Mouse (Mus musculus): ENCODE measurements around the gene Defb45. TPM values are rescaled to one million over a fixed set of nuclear protein-coding genes. Genes with fewer than 3 reads are reported as not detected.

Gene Defb45
- total RNA-seq (2021) = not detected
- long read RNA-seq, experiment 1 = 0 reads
- long read RNA-seq, experiment 2 = 0 reads

- no peak for DNase-seq
- intact Hi-C loops (cut with DNase I) = no loop called here
Measured at GRCm38 (mm10) chr2:152599299-152599698, at the start of gene Defb45. TSS of gene Defb45 (minus strand) at chr2:152599399.

GRCm38 (mm10) chr2:152639406-152640113, 40.4 kb upstream of the Defb45 start:
- intact Hi-C loops (cut with DNase I) = no loop called here
- peak; percentile 59 to 61 for DNase-seq

GRCm38 (mm10) chr2:152638865-152639264, 39.7 kb upstream of the Defb45 start:
- no peak for DNase-seq
- intact Hi-C loops (cut with DNase I) = no loop called here

- intact Hi-C loops (cut with DNase I) = no loop called here
- no peak for DNase-seq
Measured at GRCm38 (mm10) chr2:152637381-152637780, 38.2 kb upstream of the Defb45 start.

GRCm38 (mm10) chr2:152637006-152637322, 37.8 kb upstream of the Defb45 start:
- no peak for DNase-seq
- intact Hi-C loops (cut with DNase I) = no loop called here

- intact Hi-C loops (cut with DNase I) = no loop called here
Measured at GRCm38 (mm10) chr2:152636246-152637005, 37.2 kb upstream of the Defb45 start.

GRCm38 (mm10) chr2:152634311-152634710, 35.1 kb upstream of the Defb45 start:
- intact Hi-C loops (cut with DNase I) = no loop called here
- no peak for DNase-seq

More at GRCm38 (mm10) chr2:152636246-152637005, 37.2 kb upstream of the Defb45 start:
- peak; percentile 81 to 84 for DNase-seq

- peak in 1 of 2 experiments; percentile 34 for DNase-seq
- intact Hi-C loops (cut with DNase I) = no loop called here
Measured at GRCm38 (mm10) chr2:152633334-152633733, 34.1 kb upstream of the Defb45 start.

- intact Hi-C loops (cut with DNase I) = no loop called here
- no peak for DNase-seq
Measured at GRCm38 (mm10) chr2:152629904-152630303, 30.7 kb upstream of the Defb45 start.

- intact Hi-C loops (cut with DNase I) = no loop called here
- DNase-seq = no peak
Measured at GRCm38 (mm10) chr2:152629239-152629638, 30.0 kb upstream of the Defb45 start.

- DNase-seq = peak in 1 of 2 experiments; percentile 39
Measured at GRCm38 (mm10) chr2:152628066-152628465, 28.9 kb upstream of the Defb45 start.

GRCm38 (mm10) chr2:152626774-152627591, 27.8 kb upstream of the Defb45 start, which contains the start of gene Rem1:
TSS of gene Rem1 (plus strand) at chr2:152626951.
- intact Hi-C loops (cut with DNase I) = no loop called here
- DNase-seq = peak; percentile 62 to 65

More at GRCm38 (mm10) chr2:152628066-152628465, 28.9 kb upstream of the Defb45 start:
- intact Hi-C loops (cut with DNase I) = no loop called here

- intact Hi-C loops (cut with DNase I) = no loop called here
- no peak for DNase-seq
Measured at GRCm38 (mm10) chr2:152625256-152625655, 26.1 kb upstream of the Defb45 start.

- no peak for DNase-seq
- intact Hi-C loops (cut with DNase I) = no loop called here
Measured at GRCm38 (mm10) chr2:152624566-152624965, 25.4 kb upstream of the Defb45 start.

GRCm38 (mm10) chr2:152622953-152623352, 23.8 kb upstream of the Defb45 start, which contains the start of gene Defb25:
TSS of gene Defb25 (minus strand) at chr2:152623053.
- intact Hi-C loops (cut with DNase I) = no loop called here
- DNase-seq = no peak

GRCm38 (mm10) chr2:152622151-152622550, 23.0 kb upstream of the Defb45 start:
- intact Hi-C loops (cut with DNase I) = no loop called here
- no peak for DNase-seq

- peak in 1 of 2 experiments; percentile 44 for DNase-seq
- intact Hi-C loops (cut with DNase I) = no loop called here
Measured at GRCm38 (mm10) chr2:152620367-152621134, 21.4 kb upstream of the Defb45 start.

- intact Hi-C loops (cut with DNase I) = loop anchor here (5.0 to 10.0 kb wide), 2 partner anchors 137 to 215 kb away; partner anchors contain the start of genes Bcl2l1 and Cox4i2
- DNase-seq = no peak
Measured at GRCm38 (mm10) chr2:152617374-152617773, 18.2 kb upstream of the Defb45 start.

- intact Hi-C loops (cut with DNase I) = loop anchor here (5.0 to 10.0 kb wide), 2 partner anchors 138 to 216 kb away; partner anchors contain the start of genes Bcl2l1 and Cox4i2
- no peak for DNase-seq
Measured at GRCm38 (mm10) chr2:152616470-152616869, 17.3 kb upstream of the Defb45 start.

- intact Hi-C loops (cut with DNase I) = loop anchor here (1.0 to 10.0 kb wide), 3 partner anchors 42 to 217 kb away; partner anchors contain the start of genes Bcl2l1 and Cox4i2
- peak; percentile 42 to 72 for DNase-seq
Measured at GRCm38 (mm10) chr2:152615563-152615962, 16.4 kb upstream of the Defb45 start.
